Mouse (Mus musculus) myocyte (in vitro differentiated cells): ENCODE data around the gene Rrnad1. TPM values are rescaled to one million over a fixed set of nuclear protein-coding genes. Genes with fewer than 3 reads are reported as not detected.

ENCODE experiments used
- H3K27me3 ChIP-seq: one replicate; pipeline ENCODE4 v1.6.1; 2011; ENCODE audit not compliant: control insufficient read depth, insufficient read depth, insufficient read length
- H3K36me3 ChIP-seq: one replicate; pipeline ENCODE4 v1.6.1; 2011; ENCODE audit not compliant: control insufficient read depth, insufficient read depth
- H3K4me2 ChIP-seq: one replicate; pipeline ENCODE4 v1.6.1; 2011; ENCODE audit warnings: low read depth, control low read depth
- H3K4me3 ChIP-seq: one replicate; pipeline ENCODE4 v1.5.1; 2011; ENCODE audit warnings: mild to moderate bottlenecking, control low read depth, moderate library complexity
- H3K79me2 ChIP-seq: one replicate; pipeline ENCODE4 v1.6.1; 2011; ENCODE audit not compliant: control insufficient read depth, insufficient read depth
- H3ac ChIP-seq: one replicate; pipeline ENCODE4 v1.6.1; 2011; ENCODE audit not compliant: control insufficient read depth, insufficient read length
- POLR2A ChIP-seq: IDR thresholded peaks from one replicate; pipeline ENCODE4 v1.6.1; 2011; ENCODE audit warnings: low read depth, mild to moderate bottlenecking, control low read depth, moderate library complexity; ENCODE audit not compliant: insufficient read length
- SRF ChIP-seq: IDR thresholded peaks from one replicate; pipeline ENCODE4 v1.6.1; 2011; ENCODE audit warnings: low read depth; ENCODE audit not compliant: control insufficient read depth, insufficient read length
- TCF3 ChIP-seq: IDR thresholded peaks from one replicate; pipeline ENCODE4 v1.6.1; 2011; ENCODE audit warnings: low read depth, control low read depth; ENCODE audit not compliant: insufficient read length
- polyA plus RNA-seq: library from polyadenylated mRNA; unstranded; fragments of >200 nt; fragmentation: generic; extraction: Trizol; gene quantifications from one replicate; pipeline ENCODE4 v1.2.1, GENCODE M21; 2012; ENCODE audit warnings: missing spikeins

The Rrnad1 gene
- polyA plus RNA-seq, 1 experiment = 7.0 TPM

GRCm38 (mm10) chr3:87877730-87878129, 52.8 kb downstream of the Rrnad1 start:
- H3K4me3 ChIP-seq = no peak overlapping the region
- H3ac ChIP-seq = no peak overlapping the region
- H3K4me2 ChIP-seq = no peak overlapping the region
- TF ChIP-seq TCF3 (no peak), SRF (no peak), POLR2A (no peak)
- peaks cover 94% of the 10 kb centered on the region for H3K79me2 ChIP-seq
- peaks cover 12% of the 10 kb centered on the region for H3K36me3 ChIP-seq
- no peaks in the 10 kb centered on the region for H3K27me3 ChIP-seq

Other genes starting within 250 kb of the Rrnad1 start
- gene Lrrc71, start 182.1 kb downstream of the Rrnad1 start, polyA plus RNA-seq = 0.01 TPM
- gene Ntrk1, start 135.6 kb downstream of the Rrnad1 start, polyA plus RNA-seq = not detected
- gene Insrr, start 133.8 kb downstream of the Rrnad1 start, polyA plus RNA-seq = not detected
- 0.65 TPM for gene Pear1, start 106.4 kb downstream of the Rrnad1 start, polyA plus RNA-seq
- gene Sh2d2a, start 84.0 kb downstream of the Rrnad1 start, polyA plus RNA-seq = not detected
- gene Prcc, start 45.1 kb downstream of the Rrnad1 start, polyA plus RNA-seq = 46.3 TPM
- gene Hdgf, start 24.4 kb downstream of the Rrnad1 start, polyA plus RNA-seq = 200 TPM
- gene Mrpl24, start 11.2 kb downstream of the Rrnad1 start, polyA plus RNA-seq = 114 TPM
- 19.4 TPM for gene Isg20l2, start 403 bp downstream of the Rrnad1 start, polyA plus RNA-seq
- 67.6 TPM for gene Crabp2, start 17.9 kb upstream of the Rrnad1 start, polyA plus RNA-seq
- 268 TPM for gene Nes, start 40.4 kb upstream of the Rrnad1 start, polyA plus RNA-seq
- gene Bcan, start 69.5 kb upstream of the Rrnad1 start, polyA plus RNA-seq = 0.06 TPM
- not detected for gene Hapln2, start 96.9 kb upstream of the Rrnad1 start, polyA plus RNA-seq
- gene Gpatch4, start 112.4 kb upstream of the Rrnad1 start, polyA plus RNA-seq = 11.7 TPM
- gene Naxe, start 127.8 kb upstream of the Rrnad1 start, polyA plus RNA-seq = 141 TPM
- gene Ttc24, start 147.6 kb upstream of the Rrnad1 start, polyA plus RNA-seq = not detected
- 13.6 TPM for gene Iqgap3, start 151.3 kb upstream of the Rrnad1 start, polyA plus RNA-seq
- gene Mef2d, start 211.7 kb upstream of the Rrnad1 start, polyA plus RNA-seq = 121 TPM